Mouse (Mus musculus) heart, embryonic 10.5 days (tissue): ENCODE data around the gene Apbb1. TPM values are rescaled to one million over a fixed set of nuclear protein-coding genes. Genes with fewer than 3 reads are reported as not detected.

Source experiments
- DNase-seq: peaks from one replicate; pipeline ENCODE4 v3.0.0-alpha.2; 2017; ENCODE audit warnings: low spot score
- H3K27ac ChIP-seq: fragments of 300-500 bp; sonication (generic); 2 replicates; pipeline ENCODE4 v1.5.1; 2016; ENCODE audit warnings: mild to moderate bottlenecking
- H3K27me3 ChIP-seq: fragments of 300-500 bp; sonication (generic); 2 replicates; pipeline ENCODE4 v1.6.1; 2016; ENCODE audit warnings: mild to moderate bottlenecking; ENCODE audit not compliant: poor library complexity, insufficient read depth, severe bottlenecking
- H3K36me3 ChIP-seq: fragments of 300-500 bp; sonication (generic); 2 replicates; pipeline ENCODE4 v1.6.1; 2016; ENCODE audit warnings: mild to moderate bottlenecking, moderate library complexity
- H3K4me1 ChIP-seq: fragments of 300-500 bp; sonication (generic); 2 replicates; pipeline ENCODE4 v1.6.1; 2016; ENCODE audit warnings: mild to moderate bottlenecking
- H3K4me3 ChIP-seq: fragments of 300-500 bp; sonication (generic); 2 replicates; pipeline ENCODE4 v1.5.1; 2016; ENCODE audit warnings: mild to moderate bottlenecking, moderate library complexity
- H3K9me3 ChIP-seq: fragments of 300-500 bp; sonication (generic); 2 replicates; pipeline ENCODE4 v1.6.1; 2016; ENCODE audit warnings: mild to moderate bottlenecking, moderate library complexity
- WGBS: fragments of 180-500 bp; shearing (Covaris S2); methylation state at CpG from one replicate; pipeline ENCODE4 v1.1.7; 2016; 5-methylcytosine and 5-hydroxymethylcytosine counted together
- polyA plus RNA-seq: library from polyadenylated mRNA; unstranded; fragments of >200 nt; fragmentation: Nextera tagmentation; extraction: Ambion mirVana; gene quantifications from 2 replicates; pipeline ENCODE4 v1.2.1, GENCODE M21; 2016

Apbb1 gene
- polyA plus RNA-seq, 1 experiment from 2014 or later = 70.6 TPM

GRCm38 (mm10) chr7:105568583-105568982 lies 12.9 kb downstream of the Apbb1 start:
- H3K4me3 ChIP-seq = no peak overlapping the region
- WGBS = 32% methylated on average over 7 of the region's 7 CpGs
- no peak for DNase-seq
- no peaks in the 10 kb centered on the region for H3K9me3 ChIP-seq
- no peak overlapping the region for H3K27ac ChIP-seq
- peaks cover 47% of the 10 kb centered on the region for H3K36me3 ChIP-seq
- H3K27me3 ChIP-seq = no peaks in the 10 kb centered on the region
- H3K4me1 ChIP-seq = peaks cover 33% of the 10 kb centered on the region

GRCm38 (mm10) chr7:105565071-105565836 lies 16.2 kb downstream of the Apbb1 start:
- DNase-seq = no peak
- WGBS = 71% methylated on average over 17 of the region's 17 CpGs
- Histone ChIP-seq H3K9me3 (no peaks in the 10 kb centered on the region), H3K27me3 (no peaks in the 10 kb centered on the region), H3K4me3 (no peak overlapping the region), H3K27ac (no peak overlapping the region), H3K36me3 (peaks cover 56% of the 10 kb centered on the region), H3K4me1 (peaks cover 25% of the 10 kb centered on the region)

GRCm38 (mm10) chr7:105563367-105563766 lies 18.1 kb downstream of the Apbb1 start:
- H3K36me3 ChIP-seq = peaks cover 67% of the 10 kb centered on the region
- 76% methylated on average over 3 of the region's 3 CpGs for WGBS

GRCm38 (mm10) chr7:105562317-105562716 lies 19.1 kb downstream of the Apbb1 start:
- Histone ChIP-seq H3K4me1 (peaks cover 6% of the 10 kb centered on the region), H3K9me3 (no peaks in the 10 kb centered on the region), H3K36me3 (peaks cover 72% of the 10 kb centered on the region), H3K27me3 (no peaks in the 10 kb centered on the region), H3K4me3 (no peak overlapping the region), H3K27ac (no peak overlapping the region)
- no peak for DNase-seq
- 80% methylated on average over 3 of the region's 3 CpGs for WGBS

More at GRCm38 (mm10) chr7:105563367-105563766, 18.1 kb downstream of the Apbb1 start:
- Histone ChIP-seq H3K27ac (no peak overlapping the region), H3K4me3 (no peak overlapping the region), H3K9me3 (no peaks in the 10 kb centered on the region), H3K4me1 (peaks cover 7% of the 10 kb centered on the region), H3K27me3 (no peaks in the 10 kb centered on the region)
- no peak for DNase-seq

- DNase-seq = no peak
- Histone ChIP-seq H3K4me1 (peaks cover 15% of the 10 kb centered on the region), H3K27me3 (no peaks in the 10 kb centered on the region), H3K36me3 (peaks cover 51% of the 10 kb centered on the region), H3K9me3 (no peaks in the 10 kb centered on the region), H3K4me3 (no peak overlapping the region), H3K27ac (no peak overlapping the region)
- WGBS = 95% methylated on average over 9 of the region's 9 CpGs
Measured at GRCm38 (mm10) chr7:105559016-105559415, 22.4 kb downstream of the Apbb1 start.

GRCm38 (mm10) chr7:105557671-105558070 lies 23.8 kb downstream of the Apbb1 start:
- no peak overlapping the region for H3K4me3 ChIP-seq
- no peak for DNase-seq
- H3K36me3 ChIP-seq = peaks cover 42% of the 10 kb centered on the region
- peaks cover 15% of the 10 kb centered on the region for H3K4me1 ChIP-seq
- H3K27ac ChIP-seq = no peak overlapping the region
- 80% methylated on average over 11 of the region's 11 CpGs for WGBS
- H3K27me3 ChIP-seq = no peaks in the 10 kb centered on the region
- H3K9me3 ChIP-seq = no peaks in the 10 kb centered on the region

- Histone ChIP-seq H3K27me3 (no peaks in the 10 kb centered on the region), H3K4me3 (no peak overlapping the region), H3K9me3 (no peaks in the 10 kb centered on the region), H3K36me3 (peaks cover 34% of the 10 kb centered on the region), H3K27ac (no peak overlapping the region), H3K4me1 (peaks cover 15% of the 10 kb centered on the region)
- 87% methylated on average over 8 of the region's 8 CpGs for WGBS
- DNase-seq = no peak
Measured at GRCm38 (mm10) chr7:105556406-105556805, 25.0 kb downstream of the Apbb1 start.

GRCm38 (mm10) chr7:105555571-105555970 lies 25.9 kb downstream of the Apbb1 start:
- peaks cover 30% of the 10 kb centered on the region for H3K36me3 ChIP-seq
- peaks cover 15% of the 10 kb centered on the region for H3K4me1 ChIP-seq
- H3K9me3 ChIP-seq = no peaks in the 10 kb centered on the region
- DNase-seq = no peak
- no peaks in the 10 kb centered on the region for H3K27me3 ChIP-seq
- WGBS = 88% methylated on average over 10 of the region's 10 CpGs
- peak overlapping the region; percentile 70 for H3K4me3 ChIP-seq
- no peak overlapping the region for H3K27ac ChIP-seq

- 4% methylated on average over 26 of the region's 26 CpGs for WGBS
- peaks cover 15% of the 10 kb centered on the region for H3K4me1 ChIP-seq
- H3K9me3 ChIP-seq = no peaks in the 10 kb centered on the region
- H3K27me3 ChIP-seq = no peaks in the 10 kb centered on the region
- peak; percentile 98 for DNase-seq
- peak within 1 kb of the TSS; percentile 70 for H3K4me3 ChIP-seq
- H3K36me3 ChIP-seq = peaks cover 30% of the 10 kb centered on the region
- H3K27ac ChIP-seq = peak within 1 kb of the TSS; percentile 91
Measured at GRCm38 (mm10) chr7:105554212-105554942, 27.1 kb downstream of the Apbb1 start, which contains the start of gene Smpd1. Gene Smpd1 (plus strand): TSS chr7:105554360.

- Histone ChIP-seq H3K36me3 (peaks cover 22% of the 10 kb centered on the region), H3K4me1 (peaks cover 15% of the 10 kb centered on the region), H3K4me3 (peak overlapping the region; percentile 70), H3K27ac (peak overlapping the region; percentile 91), H3K27me3 (no peaks in the 10 kb centered on the region), H3K9me3 (no peaks in the 10 kb centered on the region)
- WGBS = 29% methylated on average over 26 of the region's 27 CpGs
- no peak for DNase-seq
Measured at GRCm38 (mm10) chr7:105553456-105554211, 27.8 kb downstream of the Apbb1 start.

GRCm38 (mm10) chr7:105549035-105549434 lies 32.4 kb downstream of the Apbb1 start:
- Histone ChIP-seq H3K27ac (no peak overlapping the region), H3K36me3 (no peaks in the 10 kb centered on the region)
- WGBS = 48% methylated on average over 6 of the region's 6 CpGs

GRCm38 (mm10) chr7:105547970-105548369 lies 33.5 kb downstream of the Apbb1 start:
- DNase-seq = no peak
- WGBS = 64% methylated on average over 7 of the region's 7 CpGs
- no peaks in the 10 kb centered on the region for H3K27me3 ChIP-seq
- no peaks in the 10 kb centered on the region for H3K9me3 ChIP-seq
- no peak overlapping the region for H3K4me3 ChIP-seq
- no peaks in the 10 kb centered on the region for H3K36me3 ChIP-seq
- no peaks in the 10 kb centered on the region for H3K4me1 ChIP-seq
- no peak overlapping the region for H3K27ac ChIP-seq

More at GRCm38 (mm10) chr7:105549035-105549434, 32.4 kb downstream of the Apbb1 start:
- H3K4me3 ChIP-seq = no peak overlapping the region
- H3K27me3 ChIP-seq = no peaks in the 10 kb centered on the region
- no peaks in the 10 kb centered on the region for H3K4me1 ChIP-seq
- H3K9me3 ChIP-seq = no peaks in the 10 kb centered on the region
- DNase-seq = no peak
